Mouse (Mus musculus) retina, postnatal 7 days (tissue): ENCODE measurements at regions not wholly inside any gene's neighbourhood (a gene's known extent, or its start where the extent isn't known, plus 50 kb on each side); places are given as distances from the start of the nearest gene placed in this dataset.
"Not testable (repeated sequence)": the region's sequence is repeated elsewhere in the genome, so short reads cannot be mapped to it uniquely, and the experiment has no call there.

Experiments used
- DNase-seq: peaks from one replicate; pipeline ENCODE4 v3.0.0-alpha.2; 2012; ENCODE audit warnings: low read depth, low spot score

GRCm38 (mm10) chr7:73608804-73609275, 67.2 kb upstream of the Chd2 start:
- no peak for DNase-seq

- DNase-seq = no peak
Observed at GRCm38 (mm10) chr7:73608070-73608803, 66.6 kb upstream of the Chd2 start.

- peak; percentile 24 for DNase-seq
Observed at GRCm38 (mm10) chr7:73607450-73608005, 65.9 kb upstream of the Chd2 start.

- peak; percentile 90 for DNase-seq
Observed at GRCm38 (mm10) chr7:73606677-73607449, 65.2 kb upstream of the Chd2 start.

- no peak for DNase-seq
Observed at GRCm38 (mm10) chr7:73604597-73604996, 63.0 kb upstream of the Chd2 start.

- DNase-seq = no peak
Observed at GRCm38 (mm10) chr7:73602815-73603551, 61.4 kb upstream of the Chd2 start.

GRCm38 (mm10) chr7:73601336-73601735, 59.7 kb upstream of the Chd2 start:
- no peak for DNase-seq

- no peak for DNase-seq
Observed at GRCm38 (mm10) chr7:73600776-73601175, 59.1 kb upstream of the Chd2 start.

- DNase-seq = not testable (repeated sequence)
Observed at GRCm38 (mm10) chr7:73600003-73600385, 58.4 kb upstream of the Chd2 start.

- DNase-seq = no peak
Observed at GRCm38 (mm10) chr7:73599354-73600002, 57.8 kb upstream of the Chd2 start.

- no peak for DNase-seq
Observed at GRCm38 (mm10) chr7:73597968-73598367, 56.3 kb upstream of the Chd2 start.

GRCm38 (mm10) chr7:73596866-73597840, 55.5 kb upstream of the Chd2 start:
- no peak for DNase-seq

GRCm38 (mm10) chr7:73596415-73596814, 54.8 kb upstream of the Chd2 start:
- DNase-seq = no peak

- DNase-seq = no peak
Observed at GRCm38 (mm10) chr7:73595860-73596259, 54.2 kb upstream of the Chd2 start.

GRCm38 (mm10) chr7:73595140-73595825, 53.7 kb upstream of the Chd2 start:
- DNase-seq = peak; percentile 76

GRCm38 (mm10) chr7:73594492-73595139, 53.0 kb upstream of the Chd2 start:
- peak; percentile 25 for DNase-seq

- DNase-seq = no peak
Observed at GRCm38 (mm10) chr7:73593645-73594385, 52.2 kb upstream of the Chd2 start.

GRCm38 (mm10) chr7:73592857-73593256, 51.2 kb upstream of the Chd2 start:
- DNase-seq = no peak
